Mouse (Mus musculus): Measurements from ENCODE around the gene Polg2. TPM values are rescaled to one million over a fixed set of nuclear protein-coding genes. Genes with fewer than 3 reads are reported as not detected.

Polg2 gene
- total and polyA plus RNA-seq, 3 experiments = 12.1 to 12.5 (median 12.3) TPM

GRCm38 (mm10) chr11:106818341-106818740 lies 39.0 kb upstream of the Polg2 start:
- no peak overlapping the region for H3K4me3 ChIP-seq (replicated peaks in 1 of 3; ENCODE audit: low read depth in 2 of 3, low read length in 2 of 3, poor library complexity in 1 of 3)
- no peaks in the 10 kb centered on the region for H3K4me1 ChIP-seq (ENCODE audit: control insufficient read depth in 1 of 2, insufficient read depth in 2 of 2)
- H3K4me2 ChIP-seq (ENCODE audit: insufficient read depth, low read depth, poor library complexity, severe bottlenecking) = no peak overlapping the region
- no peak overlapping the region for H3K9ac ChIP-seq (ENCODE audit: insufficient read depth, low read depth)
- H3K79me2 ChIP-seq (replicated peaks; ENCODE audit: control insufficient read depth, extremely low read depth, insufficient read depth, poor library complexity, severe bottlenecking) = no peaks in the 10 kb centered on the region
- in situ Hi-C loops (cut with MboI; ENCODE audit: low pct_ligation_motif_present, low pct_unique_long_range_greater_than_20kb, low sequenced_read_pairs) = no loop called here
- no peaks in the 10 kb centered on the region for H3K9me3 ChIP-seq (replicated peaks; ENCODE audit: low read length)
- no peak for DNase-seq (ENCODE audit: extremely low read depth)
- TF ChIP-seq KAT2A (IDR thresholded peaks at IDR 0.05; ENCODE audit: insufficient replicate concordance, low read length) (no peak), NRF1 (IDR thresholded peaks at IDR 0.05; ENCODE audit: low read depth, low read length) (no peak), ETS1 (conservative IDR thresholded peaks at IDR 0.05; ENCODE audit: low read depth, low read length) (no peak), USF1 (IDR thresholded peaks at IDR 0.05; ENCODE audit: low read depth, low read length) (no peak), MYC (IDR thresholded peaks at IDR 0.05; ENCODE audit: low read depth, low read length) (no peak), ZC3H11A (IDR thresholded peaks at IDR 0.05; ENCODE audit: low read depth, low read length) (no peak), RCOR1 (conservative IDR thresholded peaks at IDR 0.05; ENCODE audit: low read depth, low read length) (no peak), GABPA (IDR thresholded peaks at IDR 0.05; ENCODE audit: insufficient replicate concordance, low read depth, low read length) (no peak), ZMIZ1 (IDR thresholded peaks at IDR 0.05; ENCODE audit: low read depth, low read length) (no peak), PAX5 (IDR thresholded peaks at IDR 0.05; ENCODE audit: low read length) (no peak), RAD21 (IDR thresholded peaks at IDR 0.05; ENCODE audit: low read depth, low read length) (no peak), IRF4 (IDR thresholded peaks at IDR 0.05; ENCODE audit: low read depth, low read length) (no peak), HCFC1 (IDR thresholded peaks at IDR 0.05; ENCODE audit: low read depth, low read length) (no peak), JUND (conservative IDR thresholded peaks at IDR 0.05; ENCODE audit: low read depth, low read length) (no peak), MXI1 (IDR thresholded peaks at IDR 0.05; ENCODE audit: low read depth, low read length) (no peak), CHD1 (IDR thresholded peaks at IDR 0.05; ENCODE audit: low read depth, low read length) (no peak), POLR2AphosphoS2 (IDR thresholded peaks at IDR 0.05; ENCODE audit: low read depth, low read length) (no peak), CHD2 (IDR thresholded peaks at IDR 0.05; ENCODE audit: low read length) (no peak)
- no peaks in the 10 kb centered on the region for H3K27me3 ChIP-seq (replicated peaks)
- H3K27ac ChIP-seq (ENCODE audit: insufficient read depth, low read depth) = no peak overlapping the region
- dilution Hi-C loops (cut with MboI; ENCODE audit: extremely low pct_ligation_motif_present, extremely low pct_unique_long_range_greater_than_20kb, low sequenced_read_pairs) = no loop called here
- H3K36me3 ChIP-seq (replicated peaks in 1 of 2; ENCODE audit: control insufficient read depth in 1 of 2, insufficient read depth in 1 of 2, low read length in 1 of 2) = peaks cover 77 to 95% of the 10 kb centered on the region in 2 experiments

- H3K9ac ChIP-seq (ENCODE audit: insufficient read depth, low read depth) = no peak overlapping the region
- in situ Hi-C loops (cut with MboI; ENCODE audit: low pct_ligation_motif_present, low pct_unique_long_range_greater_than_20kb, low sequenced_read_pairs) = no loop called here
- no peak for DNase-seq (ENCODE audit: extremely low read depth)
- no peaks in the 10 kb centered on the region for H3K27me3 ChIP-seq (replicated peaks)
- H3K27ac ChIP-seq (ENCODE audit: insufficient read depth, low read depth) = no peak overlapping the region
- H3K4me2 ChIP-seq (ENCODE audit: insufficient read depth, low read depth, poor library complexity, severe bottlenecking) = no peak overlapping the region
- dilution Hi-C loops (cut with MboI; ENCODE audit: extremely low pct_ligation_motif_present, extremely low pct_unique_long_range_greater_than_20kb, low sequenced_read_pairs) = no loop called here
- peaks cover 78 to 95% of the 10 kb centered on the region in 2 experiments for H3K36me3 ChIP-seq (replicated peaks in 1 of 2; ENCODE audit: control insufficient read depth in 1 of 2, insufficient read depth in 1 of 2, low read length in 1 of 2)
- no peaks in the 10 kb centered on the region for H3K79me2 ChIP-seq (replicated peaks; ENCODE audit: control insufficient read depth, extremely low read depth, insufficient read depth, poor library complexity, severe bottlenecking)
- H3K4me3 ChIP-seq (replicated peaks in 1 of 3; ENCODE audit: low read depth in 2 of 3, low read length in 2 of 3, poor library complexity in 1 of 3) = no peak overlapping the region
- no peaks in the 10 kb centered on the region for H3K4me1 ChIP-seq (ENCODE audit: control insufficient read depth in 1 of 2, insufficient read depth in 2 of 2)
- no peak for TF ChIP-seq ELF1 (IDR thresholded peaks at IDR 0.05; ENCODE audit: low read depth, low read length)
- no peak for TF ChIP-seq ZMIZ1 (IDR thresholded peaks at IDR 0.05; ENCODE audit: low read depth, low read length)
- TF ChIP-seq UBTF (IDR thresholded peaks at IDR 0.05; ENCODE audit: low read depth, low read length) = no peak
- TF ChIP-seq ZKSCAN1 (IDR thresholded peaks at IDR 0.05; ENCODE audit: borderline replicate concordance, low read depth, low read length) = no peak
- no peak for TF ChIP-seq IRF4 (IDR thresholded peaks at IDR 0.05; ENCODE audit: low read depth, low read length)
- no peak for TF ChIP-seq ETS1 (conservative IDR thresholded peaks at IDR 0.05; ENCODE audit: low read depth, low read length)
- no peak for TF ChIP-seq TBP (conservative IDR thresholded peaks at IDR 0.05; ENCODE audit: low read depth, low read length)
- no peak for TF ChIP-seq MAFK (IDR thresholded peaks at IDR 0.05; ENCODE audit: insufficient replicate concordance, low read length)
- TF ChIP-seq POLR2A (IDR thresholded peaks at IDR 0.05; ENCODE audit: low read depth, low read length) = no peak
- no peak for TF ChIP-seq MYC (IDR thresholded peaks at IDR 0.05; ENCODE audit: low read depth, low read length)
- TF ChIP-seq HCFC1 (IDR thresholded peaks at IDR 0.05; ENCODE audit: low read depth, low read length) = no peak
- no peak for TF ChIP-seq EP300 (IDR thresholded peaks at IDR 0.05; ENCODE audit: low read length)
- no peak for TF ChIP-seq JUN (IDR thresholded peaks at IDR 0.05; ENCODE audit: insufficient read depth, low read depth, low read length)
- no peak for TF ChIP-seq SIN3A (IDR thresholded peaks at IDR 0.05; ENCODE audit: low read length)
- H3K9me3 ChIP-seq (replicated peaks; ENCODE audit: low read length) = no peaks in the 10 kb centered on the region
These were observed 38.5 kb upstream of the Polg2 start for GRCm38 (mm10) chr11:106817808-106818207.
